Mouse (Mus musculus): ENCODE results near the gene Hoxb3. TPM values are rescaled to one million over a fixed set of nuclear protein-coding genes. Genes with fewer than 3 reads are reported as not detected.

Gene Hoxb3
- total and polyA plus RNA-seq, 3 experiments, result not detected

- Histone ChIP-seq H3K4me1 (ENCODE audit: control insufficient read depth in 1 of 2, insufficient read depth in 2 of 2, low read length in 2 of 2) (no peaks in the 10 kb centered on the region), H3K27me3 (ENCODE audit: control insufficient read depth in 1 of 2, insufficient read depth in 2 of 2, low read length in 2 of 2) (peaks cover 6 to 9% of the 10 kb centered on the region in 2 experiments), H3K4me3 (ENCODE audit: control insufficient read depth in 1 of 2, insufficient read depth in 1 of 2, low read depth in 2 of 2, low read length in 2 of 2) (no peak overlapping the region), H3K79me2 (ENCODE audit: control insufficient read depth, insufficient read depth, low read length, poor library complexity) (no peaks in the 10 kb centered on the region), H3K9me3 (replicated peaks; ENCODE audit: insufficient read depth, low read length) (no peaks in the 10 kb centered on the region), H3K27ac (ENCODE audit: control insufficient read depth, low read depth, low read length) (no peak overlapping the region), H3K9ac (ENCODE audit: control insufficient read depth, low read depth, low read length, poor library complexity, severe bottlenecking) (no peak overlapping the region), H3K36me3 (ENCODE audit: control insufficient read depth in 1 of 2, insufficient read depth in 2 of 2, low read length in 2 of 2) (no peaks in the 10 kb centered on the region)
- TF ChIP-seq HCFC1 (IDR thresholded peaks at IDR 0.05; ENCODE audit: low read depth, low read length), result no peak
- TF ChIP-seq GATA1 (IDR thresholded peaks at IDR 0.05; ENCODE audit: low read depth, low read length), result no peak
- TF ChIP-seq ZC3H11A (IDR thresholded peaks at IDR 0.05; ENCODE audit: low read depth, low read length), result no peak
- no peak for TF ChIP-seq TAL1 (IDR thresholded peaks at IDR 0.05; ENCODE audit: low read length)
- TF ChIP-seq MEF2A (IDR thresholded peaks at IDR 0.05; ENCODE audit: extremely low read depth, insufficient replicate concordance, low read depth, low read length, poor library complexity, severe bottlenecking), result no peak
- TF ChIP-seq USF1 (IDR thresholded peaks at IDR 0.05; ENCODE audit: low read depth, low read length), result no peak
- DNase-seq (ENCODE audit: low read depth, low spot score), result no peak
Measured at GRCm38 (mm10) chr11:96324965-96325364, 1.8 kb downstream of the Hoxb3 start.

- DNase-seq (ENCODE audit: low read depth, low spot score), result no peak
- Histone ChIP-seq H3K4me3 (ENCODE audit: control insufficient read depth in 1 of 2, insufficient read depth in 1 of 2, low read depth in 2 of 2, low read length in 2 of 2) (no peak overlapping the region), H3K9ac (ENCODE audit: control insufficient read depth, low read depth, low read length, poor library complexity, severe bottlenecking) (no peak overlapping the region), H3K9me3 (replicated peaks; ENCODE audit: insufficient read depth, low read length) (no peaks in the 10 kb centered on the region), H3K36me3 (ENCODE audit: control insufficient read depth in 1 of 2, insufficient read depth in 2 of 2, low read length in 2 of 2) (no peaks in the 10 kb centered on the region), H3K27me3 (ENCODE audit: control insufficient read depth in 1 of 2, insufficient read depth in 2 of 2, low read length in 2 of 2) (peaks cover 7 to 9% of the 10 kb centered on the region in 2 experiments), H3K4me1 (ENCODE audit: control insufficient read depth in 1 of 2, insufficient read depth in 2 of 2, low read length in 2 of 2) (no peaks in the 10 kb centered on the region), H3K27ac (ENCODE audit: control insufficient read depth, low read depth, low read length) (no peak overlapping the region), H3K79me2 (ENCODE audit: control insufficient read depth, insufficient read depth, low read length, poor library complexity) (no peaks in the 10 kb centered on the region)
- TF ChIP-seq JUND (IDR thresholded peaks at IDR 0.05; ENCODE audit: low read depth, low read length) (no peak), POLR2AphosphoS5 (IDR thresholded peaks at IDR 0.05; ENCODE audit: borderline replicate concordance, low read depth, low read length) (no peak), ZNF384 (IDR thresholded peaks at IDR 0.05; ENCODE audit: low read depth, low read length) (no peak), GABPA (IDR thresholded peaks at IDR 0.05; ENCODE audit: low read depth, low read length) (no peak), MYC (IDR thresholded peaks at IDR 0.05; ENCODE audit: low read depth, low read length) (no peak), TCF12 (IDR thresholded peaks at IDR 0.05; ENCODE audit: low read depth, low read length) (no peak), CTCF (IDR thresholded peaks at IDR 0.05 in 2 of 3, conservative IDR thresholded peaks at IDR 0.05 in 1 of 3; ENCODE audit: control insufficient read depth in 1 of 3, insufficient read depth in 1 of 3, low read depth in 2 of 3, low read length in 3 of 3, poor library complexity in 1 of 3, severe bottlenecking in 1 of 3) (no peak), BHLHE40 (IDR thresholded peaks at IDR 0.05; ENCODE audit: borderline replicate concordance, low read depth, low read length) (no peak), MYB (IDR thresholded peaks at IDR 0.05; ENCODE audit: low read depth, low read length) (no peak), ZKSCAN1 (IDR thresholded peaks at IDR 0.05; ENCODE audit: low read depth, low read length) (no peak), CHD2 (IDR thresholded peaks at IDR 0.05; ENCODE audit: low read length) (no peak), NELFE (IDR thresholded peaks at IDR 0.05; ENCODE audit: low read depth, low read length) (no peak), MXI1 (IDR thresholded peaks at IDR 0.05; ENCODE audit: low read depth, low read length) (no peak), USF2 (IDR thresholded peaks at IDR 0.05; ENCODE audit: borderline replicate concordance in 1 of 2, insufficient read depth in 1 of 2, low read depth in 1 of 2, low read length in 2 of 2) (no peak), ZMIZ1 (IDR thresholded peaks at IDR 0.05; ENCODE audit: low read depth, low read length) (no peak), E2F4 (IDR thresholded peaks at IDR 0.05; ENCODE audit: borderline replicate concordance, low read depth, low read length) (no peak), TBP (IDR thresholded peaks at IDR 0.05; ENCODE audit: low read depth, low read length) (no peak), MEF2A (IDR thresholded peaks at IDR 0.05; ENCODE audit: extremely low read depth, insufficient replicate concordance, low read depth, low read length, poor library complexity, severe bottlenecking) (no peak), POLR2A (IDR thresholded peaks at IDR 0.05; ENCODE audit: control insufficient read depth in 1 of 2, insufficient read depth in 1 of 2, low read depth in 1 of 2, low read length in 2 of 2, poor library complexity in 1 of 2) (no peak)
Measured at GRCm38 (mm10) chr11:96325747-96326212, 2.7 kb downstream of the Hoxb3 start.
